Mouse (Mus musculus) adrenal gland, adult (tissue): ENCODE data around the gene Dnmt3a.

Experiments used
- DNase-seq, 2 experiments: peaks; one replicate each; pipeline ENCODE4 v3.0.0; 2022 to 2023; ENCODE audit warnings: low spot score in 1 of 2; ENCODE audit not compliant: inconsistent age in 2 of 2

Dnmt3a gene

DNA sequence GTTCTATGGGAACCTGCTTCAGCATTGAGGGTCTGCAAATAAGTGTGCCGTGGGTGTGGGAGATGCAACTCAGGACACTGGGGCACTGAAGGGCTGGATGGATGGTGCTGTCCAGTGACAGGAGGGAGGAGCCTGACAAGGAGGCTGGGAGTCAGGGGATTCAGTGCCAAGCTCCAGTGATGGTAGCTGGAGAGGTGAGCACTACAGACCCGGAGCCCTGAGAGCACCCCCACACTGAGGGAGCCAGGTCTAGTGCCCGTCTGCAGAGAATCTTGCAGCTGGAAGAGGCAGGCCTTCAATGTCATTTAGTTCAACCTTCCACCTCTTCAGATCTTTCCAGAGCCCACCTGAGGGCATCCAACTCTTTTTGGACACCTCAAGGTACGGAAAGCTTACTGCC, at the start of gene Dnmt3a:
TSS of gene Dnmt3a (plus strand) at position 156 of the 400 bp plus-strand sequence.
- no peak for DNase-seq

DNA sequence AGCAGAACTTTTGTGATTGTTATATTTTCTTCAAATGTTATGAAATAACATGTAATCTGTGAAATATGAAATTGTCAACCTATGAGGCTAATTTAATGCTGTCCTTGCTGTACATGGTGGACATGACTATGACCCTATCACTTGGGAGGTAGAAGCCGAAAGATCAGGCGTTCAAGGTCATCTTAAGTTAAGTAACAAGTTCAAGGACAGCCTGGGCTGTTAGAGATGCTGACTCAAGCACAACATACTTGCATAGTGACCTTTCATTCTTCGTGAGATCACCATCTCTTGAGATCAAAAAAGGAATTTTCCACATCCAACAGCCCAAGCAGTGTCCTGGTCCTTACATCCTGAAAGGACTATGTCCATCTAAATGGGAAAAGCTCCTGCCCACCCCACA, 49.6 kb upstream of the Dnmt3a start:
- DNase-seq: peak; percentile 61 to 85

DNA sequence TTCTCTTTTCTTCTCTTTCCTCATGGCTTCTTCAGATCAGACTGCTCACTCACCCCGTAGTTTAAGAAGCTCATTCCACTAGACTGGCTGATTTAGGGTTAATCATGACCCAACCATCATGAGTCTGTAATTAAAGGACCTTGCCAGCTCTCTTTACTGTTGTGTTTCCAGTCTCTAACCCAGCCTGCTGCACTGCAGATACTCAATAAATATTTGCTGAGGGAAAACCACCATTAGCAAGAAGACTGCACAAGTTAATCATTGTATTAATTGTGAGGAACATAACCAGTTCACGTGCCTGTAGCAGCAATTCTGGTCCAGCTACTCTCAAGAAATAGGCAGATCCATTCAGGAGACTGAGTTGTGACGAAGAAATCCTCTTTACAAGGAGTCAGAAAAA, 47.7 kb upstream of the Dnmt3a start:
- DNase-seq: no peak

DNA sequence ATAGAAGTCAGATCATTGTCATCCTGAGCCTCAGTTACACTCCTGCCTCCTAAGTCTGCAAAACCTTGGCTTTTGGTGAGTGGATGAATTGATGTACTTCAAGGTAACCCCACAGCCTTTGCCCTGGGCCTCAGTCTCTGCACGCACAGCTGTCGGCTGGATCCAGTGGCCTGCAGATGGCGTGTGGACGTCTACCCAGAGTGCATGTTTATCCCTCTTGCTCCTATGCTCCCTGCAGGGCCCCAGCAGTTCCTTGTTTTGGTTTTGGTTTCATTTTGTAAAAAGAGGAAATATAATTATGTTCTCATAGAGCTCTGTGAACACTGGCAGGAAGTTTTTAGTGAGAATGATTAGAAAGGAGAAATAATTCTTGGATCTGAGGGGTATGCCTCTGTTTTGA, 46.4 kb upstream of the Dnmt3a start:
- peak; percentile 69 to 84 for DNase-seq

DNA sequence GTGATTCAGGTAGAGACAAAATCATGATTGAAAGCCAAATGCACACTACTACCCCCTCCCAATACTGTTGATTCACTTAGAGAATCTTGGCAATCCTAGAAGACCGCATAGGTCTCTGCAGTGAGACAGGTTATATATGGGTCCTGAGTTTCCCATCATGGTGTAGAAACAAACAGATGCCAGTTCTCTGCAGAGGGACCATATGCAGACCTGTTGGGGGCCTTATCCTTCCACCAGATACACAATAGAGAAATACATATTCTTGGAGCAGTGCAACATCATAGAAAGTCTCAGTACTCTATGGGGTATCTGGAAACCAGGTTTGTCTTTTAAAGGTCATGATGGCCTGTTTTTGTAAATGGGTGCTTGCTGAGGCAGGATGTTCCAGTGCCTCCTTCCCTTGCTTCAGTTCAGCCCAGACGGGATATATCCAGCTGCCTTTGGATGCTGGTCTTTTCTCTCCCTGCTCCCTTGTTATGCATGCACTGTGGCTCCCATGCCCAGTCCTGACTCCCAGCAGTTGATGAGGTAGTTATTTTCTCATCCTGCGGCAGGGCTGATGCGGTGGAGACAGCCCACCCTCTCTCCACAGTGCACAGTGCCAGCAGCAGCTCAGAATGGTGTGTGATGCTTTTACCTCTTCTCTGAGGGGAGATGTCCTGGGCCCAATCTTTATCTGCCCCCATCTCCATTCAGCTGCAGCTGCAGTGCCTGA, 44.8 kb upstream of the Dnmt3a start:
- DNase-seq: no peak

DNA sequence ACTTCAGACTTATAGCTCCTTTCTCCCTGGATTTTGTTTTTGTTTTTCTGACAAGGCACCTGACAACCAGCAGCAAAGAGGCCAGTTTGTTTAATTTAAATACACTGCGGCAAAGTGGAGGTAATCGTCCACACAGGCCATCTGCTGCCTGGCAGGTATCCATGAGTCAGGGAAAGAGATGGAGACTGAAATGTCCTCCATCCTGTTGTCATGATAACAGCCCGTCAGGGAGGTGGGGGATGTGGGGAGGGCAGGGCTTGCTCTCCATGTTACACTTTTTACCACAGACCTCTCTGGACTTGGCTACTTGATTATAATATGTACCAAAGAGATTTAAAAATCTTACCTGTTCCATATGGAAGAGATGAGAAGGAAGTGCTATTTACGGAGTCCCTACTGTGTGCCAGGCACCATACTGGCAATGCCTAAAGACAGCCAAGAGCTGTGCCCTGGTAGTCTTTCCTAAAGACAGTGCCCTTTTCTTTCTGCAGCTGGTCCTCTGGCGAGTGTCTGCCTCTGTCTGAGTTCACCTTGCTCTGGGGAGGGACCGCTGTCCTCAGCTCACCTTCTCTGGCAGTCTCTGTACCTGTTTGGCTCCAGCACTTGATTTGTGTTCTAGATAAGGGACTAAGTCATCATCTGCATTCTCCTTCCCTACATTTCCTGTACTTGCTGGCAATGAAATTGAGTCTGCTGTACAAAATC, 44.1 kb upstream of the Dnmt3a start:
- DNase-seq: no peak

DNA sequence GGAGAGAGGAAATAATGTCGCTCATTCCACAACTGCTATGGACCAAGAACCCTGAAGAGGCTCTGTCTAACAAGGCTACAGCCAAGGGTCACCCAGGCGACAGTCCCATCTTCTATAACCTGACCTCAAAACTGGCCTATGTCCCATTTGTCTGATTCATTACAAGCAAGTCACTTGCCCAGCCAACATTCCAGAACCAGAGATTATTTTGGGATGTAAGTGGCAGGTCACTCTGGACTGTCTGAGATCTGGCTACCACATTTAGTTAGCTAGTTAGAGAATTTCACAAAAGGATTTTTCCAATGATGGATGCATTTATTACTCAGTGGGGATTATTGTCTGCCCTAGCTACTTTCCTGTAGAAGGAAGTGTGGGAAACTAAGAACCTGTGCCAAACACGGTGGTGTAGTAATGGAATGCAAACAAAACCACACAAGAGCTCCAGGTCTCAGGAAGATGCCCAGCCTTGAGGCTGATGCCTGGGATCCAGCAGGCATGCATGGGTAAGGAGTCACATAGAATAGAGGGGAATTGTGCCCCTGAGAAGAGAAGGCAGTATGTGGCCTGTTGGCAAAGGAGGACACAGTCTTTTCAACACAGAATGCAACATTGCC, 41.5 kb upstream of the Dnmt3a start:
- peak in 1 of 2 experiments; percentile 73 for DNase-seq

DNA sequence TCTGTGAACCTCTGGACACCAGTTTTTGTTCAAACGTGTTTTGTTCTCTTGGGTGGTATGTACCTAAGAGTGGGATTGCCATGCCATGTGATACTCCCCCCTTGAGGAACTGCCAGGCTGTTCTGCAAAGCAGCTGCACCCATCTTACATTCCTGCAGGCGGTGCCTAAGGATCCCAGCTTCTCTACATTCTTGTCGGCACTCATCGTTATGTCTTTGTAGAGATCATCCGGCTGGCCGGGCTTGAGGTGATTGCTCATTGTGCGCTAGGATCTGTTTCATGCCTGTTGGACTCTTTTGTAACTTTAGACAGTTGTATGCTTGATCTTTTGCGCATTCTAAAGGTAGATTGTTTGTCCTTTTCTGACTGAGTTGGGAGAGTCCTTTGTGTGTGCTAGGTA, 38.4 kb upstream of the Dnmt3a start:
- no peak for DNase-seq

DNA sequence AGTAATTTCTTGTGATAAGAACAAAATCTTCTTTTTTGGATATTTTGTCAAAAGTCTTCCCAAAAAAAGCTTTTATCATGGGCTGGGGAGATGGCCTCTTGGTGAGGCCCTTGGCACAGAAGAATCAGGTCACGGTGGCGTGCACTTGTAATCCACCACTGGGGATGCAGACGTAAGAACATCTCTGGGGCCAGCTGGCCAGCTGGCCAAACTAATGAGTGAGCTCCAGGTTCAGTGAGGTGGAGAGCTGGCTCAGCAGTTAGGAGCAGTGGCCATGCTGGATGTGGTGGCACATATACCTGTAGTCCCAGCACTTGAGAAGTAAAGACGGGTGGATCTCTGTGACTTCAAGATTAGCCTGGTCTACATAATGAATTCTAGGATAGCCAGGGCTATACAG, 37.4 kb upstream of the Dnmt3a start:
- DNase-seq: no peak

DNA sequence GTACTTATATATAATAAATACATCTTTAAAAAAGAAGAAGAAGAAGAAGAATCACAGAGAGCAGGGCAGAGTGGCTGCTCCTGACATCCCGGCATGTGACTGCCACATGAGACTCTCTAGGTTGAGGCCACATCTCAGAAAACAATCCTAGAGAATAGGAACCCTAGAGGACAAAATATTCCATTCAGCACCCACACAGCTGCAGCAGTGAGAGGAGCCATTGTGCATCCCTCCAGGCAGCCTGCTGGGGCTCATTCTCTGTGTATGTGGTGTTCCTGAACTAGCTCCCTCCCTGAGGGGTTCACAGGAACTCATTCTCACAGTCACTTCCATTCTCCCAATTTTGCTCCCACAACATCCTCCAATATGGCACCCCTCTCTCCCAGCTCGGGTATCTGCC, 35.3 kb upstream of the Dnmt3a start:
- DNase-seq: no peak

DNA sequence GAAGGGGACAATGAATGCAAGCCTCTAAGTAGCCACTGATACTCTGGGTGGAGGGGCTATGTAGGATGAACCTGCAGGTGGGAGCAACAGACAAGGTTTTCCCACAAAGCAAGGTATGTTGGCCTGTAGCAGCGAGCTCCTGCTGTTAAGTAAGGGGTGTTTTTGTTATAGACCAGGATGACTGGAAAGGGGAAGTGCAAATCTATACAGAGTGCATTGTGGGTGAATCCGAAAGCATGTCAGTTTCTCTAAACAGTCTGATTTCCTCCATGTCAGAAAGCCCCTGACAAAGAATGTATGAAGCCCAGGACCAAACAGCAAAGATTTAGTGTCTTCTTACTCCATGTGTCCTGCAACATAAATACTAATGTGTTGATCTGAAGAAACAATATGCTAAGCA, 34.7 kb upstream of the Dnmt3a start:
- DNase-seq: no peak

DNA sequence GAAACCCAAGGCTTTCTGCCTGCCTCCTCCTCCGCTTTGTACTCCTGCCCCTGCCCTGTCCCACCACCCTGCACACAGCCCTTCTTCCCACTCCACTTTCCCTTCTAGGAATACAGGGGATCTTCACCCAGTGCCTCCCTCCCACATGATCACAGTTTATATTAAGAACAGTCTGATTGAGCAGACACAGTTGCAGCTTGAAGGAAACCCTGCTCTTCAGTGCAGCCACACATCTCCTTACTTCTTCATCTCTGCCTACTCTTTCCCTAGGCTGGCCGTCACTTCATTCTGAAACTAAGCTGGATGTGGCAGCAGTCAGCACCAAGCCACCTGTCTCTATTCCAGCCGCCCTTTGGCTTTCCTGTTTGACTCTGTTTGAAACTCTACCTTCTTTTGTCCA, 32.2 kb upstream of the Dnmt3a start:
- DNase-seq: no peak

DNA sequence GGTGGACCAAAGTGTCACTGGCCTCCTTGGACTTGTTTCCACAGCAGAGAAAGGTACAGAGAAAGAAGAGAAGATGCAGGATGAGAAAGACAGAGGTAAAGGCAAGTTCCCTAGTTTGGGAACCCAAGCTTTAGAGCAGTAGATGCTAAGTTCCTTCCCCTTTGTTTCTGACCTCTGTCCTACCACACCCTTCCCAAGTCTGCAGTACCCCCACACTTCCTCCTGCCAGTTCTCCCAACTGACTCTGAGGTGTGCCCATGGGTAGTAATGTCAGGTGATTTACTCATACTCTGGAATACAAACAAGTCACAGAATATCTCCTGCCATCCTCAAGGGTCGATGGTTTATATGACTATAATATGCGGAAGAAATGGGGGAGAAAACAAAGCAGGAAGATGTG, 29.8 kb upstream of the Dnmt3a start:
- DNase-seq: no peak

DNA sequence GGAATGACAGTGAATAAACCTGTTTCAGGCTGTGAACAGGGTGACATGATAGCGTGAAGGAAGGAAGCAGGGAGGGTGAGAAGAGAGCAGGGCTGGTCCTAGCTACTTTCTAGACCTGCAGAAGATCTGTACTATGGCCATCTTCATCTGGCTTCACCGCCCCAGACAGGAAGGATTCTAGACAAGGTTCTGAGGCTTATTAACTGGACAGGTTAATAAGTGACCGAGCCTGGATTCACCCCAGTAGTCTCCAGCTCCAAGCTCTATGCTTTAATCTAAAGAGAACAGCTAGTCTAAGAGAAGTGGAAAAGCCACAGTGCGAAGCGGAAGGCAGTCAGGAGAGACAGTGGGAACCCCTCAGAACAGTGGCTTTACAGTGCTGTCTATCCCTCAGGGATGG, 28.1 kb upstream of the Dnmt3a start:
- DNase-seq: no peak

DNA sequence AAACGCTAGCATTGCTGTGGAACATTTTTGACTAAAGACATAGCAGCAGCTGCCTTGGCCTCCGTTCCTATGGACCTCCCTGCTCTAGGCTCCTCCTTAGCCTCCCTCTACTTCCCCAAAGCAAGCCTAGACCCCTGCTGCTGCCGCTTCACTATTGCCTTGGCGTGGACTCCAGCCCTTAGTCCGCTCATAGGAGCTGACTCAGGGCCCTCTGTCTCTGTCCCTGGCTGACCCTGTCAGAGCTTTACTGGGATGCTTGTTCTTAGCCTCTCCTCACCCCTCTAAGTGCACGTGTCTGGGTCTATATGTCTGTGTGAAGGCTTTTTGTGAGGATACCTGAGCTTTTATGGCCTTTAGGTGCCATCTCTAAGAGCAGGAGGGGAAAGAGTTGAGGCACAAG, 27.5 kb upstream of the Dnmt3a start:
- no peak for DNase-seq

DNA sequence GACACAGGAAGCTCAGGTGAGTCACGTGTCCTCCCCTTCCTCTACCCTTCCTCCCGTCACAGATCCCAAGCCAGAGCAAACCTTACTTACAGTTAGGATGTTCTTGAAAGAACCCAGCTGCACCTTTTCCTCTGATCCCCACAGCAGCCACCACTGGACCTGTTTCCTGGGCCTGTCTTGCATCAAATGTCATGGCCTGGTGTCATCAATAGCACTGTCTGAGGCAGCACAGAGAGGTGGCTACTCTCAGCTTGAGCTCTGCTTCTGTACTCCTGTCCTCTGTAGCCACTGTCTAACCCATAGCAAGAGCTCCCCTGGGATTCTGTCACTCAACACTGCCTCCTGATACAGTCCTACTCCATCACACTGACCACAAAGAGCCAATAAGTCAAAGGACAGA, 26.2 kb upstream of the Dnmt3a start:
- DNase-seq: peak in 1 of 2 experiments; percentile 63

DNA sequence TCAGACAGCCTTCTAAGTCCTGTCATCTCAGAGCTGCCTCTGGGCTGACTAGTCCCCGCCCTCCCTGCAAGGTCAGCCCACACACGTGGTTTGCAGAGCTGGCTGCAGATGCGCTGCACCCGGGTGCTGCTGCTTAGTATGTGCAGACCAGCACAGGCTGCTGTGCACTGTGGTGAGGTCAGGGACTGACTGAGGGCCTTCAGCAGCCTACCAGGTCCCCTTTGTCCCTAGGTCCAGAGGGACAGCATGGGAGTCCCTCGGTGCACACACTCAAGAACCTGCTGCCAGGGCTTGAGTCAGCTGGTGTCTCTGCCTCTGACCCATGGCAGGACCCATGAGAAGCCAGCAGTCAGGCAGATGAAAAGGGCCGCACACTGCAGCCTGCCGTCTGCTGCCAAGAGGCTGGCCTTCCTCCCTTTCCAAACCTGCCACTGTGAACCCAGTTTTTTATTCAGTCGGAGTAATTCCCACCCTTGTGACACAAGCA, 25.4 kb upstream of the Dnmt3a start:
- DNase-seq: peak; percentile 91 to 96

DNA sequence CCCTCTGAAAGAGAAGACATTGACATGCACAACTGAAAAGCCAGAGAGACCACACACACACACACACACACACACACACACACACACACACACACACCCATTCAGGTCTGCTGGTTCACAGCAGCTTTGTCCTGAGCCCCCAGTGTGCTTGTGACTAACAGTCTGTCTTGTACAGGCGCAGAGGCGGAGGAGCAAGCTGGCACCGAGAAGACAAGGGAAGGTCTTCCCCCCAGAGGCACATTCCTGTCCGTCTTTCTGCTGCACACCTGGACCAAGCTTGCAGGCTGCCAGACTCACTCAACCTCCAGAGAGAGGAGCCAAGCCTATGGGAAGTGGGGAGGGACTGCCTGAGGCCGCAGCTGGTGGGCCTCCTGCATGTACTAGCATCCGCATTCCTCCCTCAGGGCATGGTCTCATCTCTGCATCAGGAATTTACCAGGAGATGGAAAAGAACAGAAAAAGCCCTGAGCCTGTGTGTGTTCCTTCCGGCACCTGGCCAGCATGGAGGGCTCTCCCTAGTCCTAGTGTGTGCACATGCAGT, 24.8 kb upstream of the Dnmt3a start:
- DNase-seq: peak; percentile 56 to 82

DNA sequence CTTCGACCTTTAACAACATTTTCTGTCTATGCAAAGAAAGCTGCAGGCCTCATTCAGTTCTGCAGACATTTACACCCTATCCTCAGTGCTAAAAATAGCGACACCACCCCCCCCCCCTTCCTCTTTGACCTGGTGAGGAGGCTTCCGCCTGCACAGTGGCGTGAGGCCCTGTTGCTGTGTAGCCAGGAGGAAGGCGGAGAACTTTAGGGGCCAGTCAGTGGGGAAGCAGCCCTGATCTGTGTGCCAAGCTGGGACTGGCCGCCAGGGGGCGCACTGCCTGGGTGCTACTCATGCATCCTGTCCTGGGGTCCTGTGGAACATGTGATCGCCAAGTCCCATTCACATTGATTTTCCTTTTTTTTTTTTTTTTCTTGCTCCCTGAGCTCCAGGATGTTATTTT, 24.3 kb upstream of the Dnmt3a start:
- DNase-seq: peak; percentile 90 to 96

DNA sequence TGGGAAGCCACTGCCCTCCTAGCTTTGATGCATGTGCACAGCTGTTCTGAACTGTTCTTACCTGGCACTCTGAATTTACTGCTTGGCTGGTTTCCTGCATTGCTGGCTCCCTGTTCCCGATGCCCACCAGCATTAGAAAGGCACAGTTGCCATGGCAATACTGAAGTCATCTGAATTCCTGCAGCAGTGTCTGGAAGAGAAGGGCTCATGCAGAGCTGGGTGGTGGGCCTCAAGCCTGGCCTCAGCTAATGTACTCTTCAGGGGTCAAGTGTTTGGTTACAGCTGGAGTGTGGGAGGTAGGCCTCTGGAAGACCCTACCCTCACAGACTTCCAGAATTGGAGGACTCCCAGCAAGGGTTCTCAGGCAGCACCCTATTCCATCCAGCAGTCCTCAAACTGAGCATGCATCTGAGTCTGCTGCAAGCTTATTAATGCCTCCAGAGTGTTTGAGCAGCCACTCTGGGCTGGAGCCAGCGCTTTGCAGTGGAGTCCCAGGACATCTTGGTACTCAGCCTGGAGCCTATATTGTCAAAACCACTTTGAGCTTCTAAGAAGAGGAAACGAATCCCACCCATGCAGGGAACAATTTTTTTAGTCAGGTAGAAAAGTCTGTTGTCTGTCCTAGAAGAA, 22.5 kb upstream of the Dnmt3a start:
- no peak for DNase-seq

DNA sequence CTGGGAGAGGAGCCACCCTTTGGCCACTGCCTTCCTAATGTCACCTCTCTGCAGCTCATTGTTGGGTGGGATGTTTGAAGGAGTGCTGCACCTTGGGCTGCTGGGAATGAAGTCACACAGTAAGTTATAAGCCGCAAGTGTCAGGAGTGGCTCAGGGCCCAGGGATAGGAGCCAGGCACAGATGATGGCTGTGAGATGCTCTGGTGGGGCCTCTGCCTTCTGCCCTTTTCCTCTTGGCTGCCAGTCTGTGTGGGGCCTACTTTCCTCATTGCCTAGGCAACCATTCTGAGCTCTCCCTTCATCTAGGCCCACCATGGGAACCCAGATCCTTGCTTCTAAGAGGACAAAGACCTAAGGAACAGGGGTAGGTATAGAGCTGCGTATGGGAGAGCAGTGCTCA, 21.5 kb upstream of the Dnmt3a start:
- no peak for DNase-seq
